Mouse (Mus musculus) limb, embryonic 10.5 days (tissue): ENCODE measurements at regions not wholly inside any gene's neighbourhood (a gene's known extent, or its start where the extent isn't known, plus 50 kb on each side); places are given as distances from the start of the nearest gene placed in this dataset.

Experiments used
- DNase-seq: peaks from one replicate; pipeline ENCODE4 v3.0.0-alpha.2; 2017; ENCODE audit warnings: low spot score
- H3K27ac ChIP-seq: fragments of 300-500 bp; sonication (generic); 2 replicates; pipeline ENCODE4 v1.5.1; 2016; ENCODE audit warnings: mild to moderate bottlenecking
- H3K27me3 ChIP-seq: fragments of 300-500 bp; sonication (generic); 2 replicates; pipeline ENCODE4 v1.6.1; 2016; ENCODE audit warnings: low read depth, mild to moderate bottlenecking; ENCODE audit not compliant: poor library complexity, severe bottlenecking
- H3K36me3 ChIP-seq: fragments of 300-500 bp; sonication (generic); 2 replicates; pipeline ENCODE4 v1.6.1; 2016; ENCODE audit warnings: mild to moderate bottlenecking, moderate library complexity
- H3K4me1 ChIP-seq: fragments of 300-500 bp; sonication (generic); 2 replicates; pipeline ENCODE4 v1.6.1; 2016
- H3K4me3 ChIP-seq: fragments of 300-500 bp; sonication (generic); 2 replicates; pipeline ENCODE4 v1.5.1; 2016; ENCODE audit warnings: mild to moderate bottlenecking, moderate library complexity
- H3K9me3 ChIP-seq: fragments of 300-500 bp; sonication (generic); replicated peaks from 2 replicates; pipeline ENCODE4 v1.6.1; 2016; ENCODE audit warnings: mild to moderate bottlenecking
- WGBS: fragments of 180-500 bp; shearing (Covaris S2); methylation state at CpG from one replicate; pipeline ENCODE4 v1.1.7; 2016; 5-methylcytosine and 5-hydroxymethylcytosine counted together

GRCm38 (mm10) chr14:99366281-99366987, 67.9 kb downstream of the Klf5 start:
- no peaks in the 10 kb centered on the region for H3K9me3 ChIP-seq
- no peak overlapping the region for H3K27ac ChIP-seq
- no peak overlapping the region for H3K4me3 ChIP-seq
- WGBS, result 91% methylated on average over 21 of the region's 21 CpGs
- DNase-seq, result no peak
- no peaks in the 10 kb centered on the region for H3K36me3 ChIP-seq
- H3K27me3 ChIP-seq, result no peaks in the 10 kb centered on the region
- no peaks in the 10 kb centered on the region; the same call in 1 of the 2 replicates for H3K4me1 ChIP-seq

- Histone ChIP-seq H3K4me3 (no peak overlapping the region), H3K4me1 (no peaks in the 10 kb centered on the region; the same call in 1 of the 2 replicates), H3K36me3 (no peaks in the 10 kb centered on the region), H3K27me3 (no peaks in the 10 kb centered on the region), H3K27ac (no peak overlapping the region), H3K9me3 (no peaks in the 10 kb centered on the region)
- 79% methylated on average over 11 of the region's 11 CpGs for WGBS
- DNase-seq, result no peak
These were observed 68.6 kb downstream of the Klf5 start for GRCm38 (mm10) chr14:99366996-99367555.

DNA sequence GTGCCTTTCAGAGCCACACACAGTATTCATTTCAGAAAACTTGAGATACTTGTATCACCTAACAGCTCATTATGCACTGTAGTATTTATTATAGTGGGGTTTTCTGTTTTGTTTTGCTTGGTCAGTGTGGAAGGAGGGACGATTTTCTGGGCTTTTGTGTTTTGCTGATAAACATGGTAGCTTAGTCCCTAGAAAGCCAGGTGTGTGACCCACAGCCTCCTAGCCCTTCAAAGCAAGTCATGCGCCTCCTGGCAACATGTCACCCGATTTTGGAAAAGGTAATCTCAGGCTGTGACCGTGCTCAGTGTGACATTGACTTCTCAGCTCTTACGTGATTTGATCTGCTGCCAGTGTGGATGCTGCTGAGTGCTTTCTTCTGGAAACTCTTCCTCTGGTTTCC, 70.9 kb downstream of the Klf5 start:
- H3K9me3 ChIP-seq, result no peaks in the 10 kb centered on the region
- no peaks in the 10 kb centered on the region; the same call in 1 of the 2 replicates for H3K4me1 ChIP-seq
- H3K36me3 ChIP-seq, result no peaks in the 10 kb centered on the region
- 90% methylated on average over 5 of the region's 5 CpGs for WGBS
- no peaks in the 10 kb centered on the region for H3K27me3 ChIP-seq
- no peak for DNase-seq
- no peak overlapping the region for H3K4me3 ChIP-seq
- H3K27ac ChIP-seq, result no peak overlapping the region

DNA sequence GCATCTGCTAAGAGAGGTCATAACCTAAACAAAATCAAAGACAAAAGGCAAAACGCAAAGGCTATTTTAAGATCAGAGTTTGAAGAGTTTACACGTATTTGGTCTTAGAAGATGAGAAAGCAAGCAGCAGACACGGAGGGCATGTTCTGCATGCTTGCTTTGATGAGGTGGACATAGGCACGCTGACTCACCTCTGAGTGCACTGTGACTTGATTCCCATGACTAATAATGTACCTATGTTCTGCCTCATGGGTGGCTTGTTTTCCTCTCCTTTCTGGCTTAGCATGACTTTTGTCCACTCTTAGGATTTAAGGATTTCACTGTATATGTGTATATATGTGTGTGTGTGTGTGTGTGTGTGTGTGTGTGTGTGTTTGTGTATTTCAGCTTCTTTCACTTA, 75.2 kb downstream of the Klf5 start:
- 87% methylated on average over 4 of the region's 4 CpGs for WGBS
- Histone ChIP-seq H3K27me3 (no peaks in the 10 kb centered on the region), H3K36me3 (no peaks in the 10 kb centered on the region), H3K27ac (no peak overlapping the region), H3K4me3 (no peak overlapping the region), H3K9me3 (no peaks in the 10 kb centered on the region), H3K4me1 (no peaks in the 10 kb centered on the region)
- DNase-seq, result no peak

- no peak overlapping the region for H3K4me3 ChIP-seq
- H3K27ac ChIP-seq, result no peak overlapping the region
- no peak for DNase-seq
- 62% methylated on average over 5 of the region's 5 CpGs for WGBS
- H3K36me3 ChIP-seq, result no peaks in the 10 kb centered on the region
- no peaks in the 10 kb centered on the region for H3K4me1 ChIP-seq
- H3K27me3 ChIP-seq, result no peaks in the 10 kb centered on the region
- H3K9me3 ChIP-seq, result no peaks in the 10 kb centered on the region
These were observed 76.6 kb downstream of the Klf5 start for GRCm38 (mm10) chr14:99375040-99375610.

GRCm38 (mm10) chr14:99376652-99377502, 78.4 kb downstream of the Klf5 start:
- Histone ChIP-seq H3K27me3 (no peaks in the 10 kb centered on the region), H3K36me3 (no peaks in the 10 kb centered on the region), H3K27ac (no peak overlapping the region), H3K9me3 (no peaks in the 10 kb centered on the region), H3K4me1 (no peaks in the 10 kb centered on the region), H3K4me3 (no peak overlapping the region)
- DNase-seq, result no peak
- 67% methylated on average over 11 of the region's 11 CpGs for WGBS

DNA sequence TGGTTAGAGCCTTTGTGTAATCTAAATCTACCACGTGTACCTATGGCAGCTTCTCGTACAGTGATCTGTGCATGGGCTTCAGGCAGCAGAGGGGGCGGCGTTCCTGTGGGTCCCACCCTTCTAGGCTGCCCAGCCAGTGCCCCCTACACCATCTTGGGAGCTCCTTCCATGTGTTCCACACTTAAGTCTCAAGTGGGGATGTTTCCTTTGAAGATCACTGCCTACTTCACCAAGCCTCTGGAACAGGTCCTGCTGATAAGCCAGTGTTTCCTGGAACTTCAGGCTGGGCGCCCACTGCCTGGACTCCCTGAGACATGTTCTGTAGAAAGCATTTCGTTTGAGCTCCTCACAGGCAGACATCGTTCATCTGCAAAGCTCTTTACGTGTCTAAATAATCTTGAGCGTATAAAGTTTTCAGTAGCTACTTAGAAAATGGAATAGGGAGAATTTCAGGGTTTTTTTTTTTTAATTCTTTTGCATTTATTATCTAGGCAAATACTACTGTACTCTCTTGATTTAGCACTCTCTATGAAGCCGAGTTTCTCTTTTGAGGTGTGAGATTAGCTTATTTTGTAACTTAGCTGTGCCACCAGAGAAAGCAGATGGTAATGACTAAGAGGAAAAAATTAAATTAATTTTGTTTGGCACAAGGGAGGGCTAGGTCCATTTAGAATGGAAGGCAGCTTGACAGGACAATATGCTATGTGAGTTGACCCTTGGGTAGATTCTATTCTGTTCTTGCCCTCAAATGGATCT, 82.9 kb downstream of the Klf5 start:
- 94% methylated on average over 10 of the region's 10 CpGs for WGBS
- no peak overlapping the region for H3K27ac ChIP-seq
- DNase-seq, result no peak
- no peak overlapping the region for H3K4me3 ChIP-seq
- no peaks in the 10 kb centered on the region for H3K4me1 ChIP-seq
- no peaks in the 10 kb centered on the region for H3K9me3 ChIP-seq
- no peaks in the 10 kb centered on the region for H3K36me3 ChIP-seq
- H3K27me3 ChIP-seq, result no peaks in the 10 kb centered on the region

GRCm38 (mm10) chr14:99382051-99382450, 83.6 kb downstream of the Klf5 start:
- Histone ChIP-seq H3K4me1 (no peaks in the 10 kb centered on the region), H3K27me3 (no peaks in the 10 kb centered on the region), H3K4me3 (no peak overlapping the region), H3K9me3 (no peaks in the 10 kb centered on the region), H3K27ac (no peak overlapping the region), H3K36me3 (no peaks in the 10 kb centered on the region)
- no peak for DNase-seq
- WGBS, result 93% methylated on average over 5 of the region's 5 CpGs

DNA sequence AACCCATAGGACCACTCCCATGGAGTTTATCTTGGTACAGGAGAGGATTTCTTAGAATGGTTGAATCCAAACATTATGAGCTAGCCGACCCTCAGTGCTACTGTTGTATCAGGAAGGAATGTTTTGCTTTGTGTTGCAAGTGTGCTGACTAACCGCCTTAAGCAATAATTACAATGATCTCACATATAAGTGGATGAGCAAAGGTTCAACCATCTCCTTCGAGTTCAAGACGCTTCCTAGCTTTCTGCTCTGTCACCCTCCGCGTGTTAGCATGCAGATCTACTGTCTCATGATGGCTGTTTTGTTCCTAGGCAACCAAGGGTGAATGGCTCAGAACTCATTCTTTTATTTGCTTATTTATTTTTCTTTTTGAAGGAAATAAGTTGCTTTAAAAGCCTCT, 84.7 kb downstream of the Klf5 start:
- no peaks in the 10 kb centered on the region for H3K9me3 ChIP-seq

GRCm38 (mm10) chr14:99387581-99387980, 89.1 kb downstream of the Klf5 start:
- no peak for DNase-seq
- H3K27ac ChIP-seq, result no peak overlapping the region
- WGBS, result 91% methylated on average over 6 of the region's 6 CpGs
- no peaks in the 10 kb centered on the region for H3K9me3 ChIP-seq
- no peaks in the 10 kb centered on the region for H3K27me3 ChIP-seq
- H3K4me3 ChIP-seq, result no peak overlapping the region
- no peaks in the 10 kb centered on the region for H3K4me1 ChIP-seq
- H3K36me3 ChIP-seq, result no peaks in the 10 kb centered on the region

More for the DNA sequence above, 84.7 kb downstream of the Klf5 start:
- no peak for DNase-seq
- Histone ChIP-seq H3K36me3 (no peaks in the 10 kb centered on the region), H3K27me3 (no peaks in the 10 kb centered on the region), H3K27ac (no peak overlapping the region), H3K4me1 (no peaks in the 10 kb centered on the region), H3K4me3 (no peak overlapping the region)
- WGBS, result 93% methylated on average over 6 of the region's 6 CpGs

DNA sequence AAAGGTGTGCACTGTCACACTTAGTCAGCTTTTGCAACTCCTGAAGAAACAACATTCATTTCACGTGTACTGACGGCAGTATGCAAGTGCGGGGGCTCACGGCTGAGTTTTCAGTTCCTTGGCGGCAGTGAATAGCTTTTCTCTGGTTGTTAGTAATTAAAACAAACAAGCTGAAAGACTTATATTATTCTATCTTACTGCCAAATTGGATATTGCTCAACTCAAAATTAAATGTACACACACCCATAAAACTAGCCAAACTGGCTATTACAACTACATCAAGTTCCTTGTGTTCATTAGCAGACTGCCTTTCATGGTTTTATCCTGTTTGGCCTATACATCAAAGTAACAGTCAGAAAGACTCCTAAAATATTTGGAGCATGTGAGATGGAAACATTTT, 90.8 kb downstream of the Klf5 start:
- H3K36me3 ChIP-seq, result no peaks in the 10 kb centered on the region
- no peaks in the 10 kb centered on the region for H3K9me3 ChIP-seq
- H3K4me1 ChIP-seq, result no peaks in the 10 kb centered on the region
- H3K27me3 ChIP-seq, result no peaks in the 10 kb centered on the region
- H3K4me3 ChIP-seq, result no peak overlapping the region
- H3K27ac ChIP-seq, result no peak overlapping the region
- WGBS, result 88% methylated on average over 5 of the region's 5 CpGs
- no peak for DNase-seq

- H3K4me1 ChIP-seq, result no peaks in the 10 kb centered on the region
- H3K27me3 ChIP-seq, result no peaks in the 10 kb centered on the region
- no peaks in the 10 kb centered on the region for H3K36me3 ChIP-seq
- no peak for DNase-seq
- H3K4me3 ChIP-seq, result no peak overlapping the region
- no peak overlapping the region for H3K27ac ChIP-seq
- 91% methylated on average over 7 of the region's 7 CpGs for WGBS
- no peaks in the 10 kb centered on the region for H3K9me3 ChIP-seq
These were observed 93.2 kb downstream of the Klf5 start for GRCm38 (mm10) chr14:99391700-99392099.
